Mouse (Mus musculus): ENCODE data around the gene Top1. TPM values are rescaled to one million over a fixed set of nuclear protein-coding genes. Genes with fewer than 3 reads are reported as not detected.
"Not testable (repeated sequence)": the region's sequence is repeated elsewhere in the genome, so short reads cannot be mapped to it uniquely, and the experiment has no call there.

Gene Top1
- polyA plus RNA-seq, 1 experiment, result 21.2 TPM

GRCm38 (mm10) chr2:160657801-160658442 is 12.2 kb downstream of the Top1 start:
- Histone ChIP-seq H3K36me3 (ENCODE audit: control insufficient read depth, insufficient read depth, low read length) (peaks cover 14% of the 10 kb centered on the region; the same call in 1 of the 2 replicates), H3K27me3 (ENCODE audit: control insufficient read depth, insufficient read depth, low read length) (no peaks in the 10 kb centered on the region), H3K4me1 (replicated peaks; ENCODE audit: control insufficient read depth, insufficient read depth, low read length) (no peaks in the 10 kb centered on the region; the same call in 1 of the 2 replicates), H3K27ac (ENCODE audit: control insufficient read depth, insufficient read depth, low read length) (no peak overlapping the region), H3K4me3 (ENCODE audit: control insufficient read depth, insufficient read depth, low read length) (no peak overlapping the region)
- WGBS, result 70% methylated on average over 13 of the region's 13 CpGs
- DNase-seq, result no peak
- TF ChIP-seq CTCF (IDR thresholded peaks at IDR 0.05; ENCODE audit: borderline replicate concordance, control insufficient read depth, extremely low read depth, insufficient read depth, low read length, poor library complexity) (no peak), POLR2A (IDR thresholded peaks at IDR 0.05; ENCODE audit: control insufficient read depth, extremely low read depth, insufficient read depth, low read length, poor library complexity) (no peak)

DNA sequence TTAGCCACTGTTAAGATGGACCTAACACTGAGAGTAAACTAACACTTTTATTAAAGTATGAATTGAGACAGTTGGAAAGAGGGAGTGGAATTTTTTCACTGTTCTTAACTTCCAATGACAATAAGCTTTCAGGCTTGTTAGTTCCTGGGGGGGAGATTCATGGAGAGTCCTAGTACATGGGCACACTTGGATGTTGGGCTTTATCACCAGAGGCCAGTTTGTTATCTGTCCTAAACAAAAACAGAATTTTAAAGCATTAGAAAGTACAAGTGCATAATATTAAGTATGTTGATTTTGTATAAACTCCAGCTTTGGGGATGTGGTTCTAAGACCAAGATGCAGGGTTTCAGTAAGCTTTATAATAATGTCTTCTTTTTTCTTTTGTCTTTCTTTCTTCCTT is 13.1 kb downstream of the Top1 start:
- Histone ChIP-seq H3K27me3 (ENCODE audit: control insufficient read depth, insufficient read depth, low read length) (no peaks in the 10 kb centered on the region), H3K4me1 (replicated peaks; ENCODE audit: control insufficient read depth, insufficient read depth, low read length) (no peaks in the 10 kb centered on the region), H3K36me3 (ENCODE audit: control insufficient read depth, insufficient read depth, low read length) (peaks cover 10% of the 10 kb centered on the region; the same call in 1 of the 2 replicates), H3K4me3 (ENCODE audit: control insufficient read depth, insufficient read depth, low read length) (no peak overlapping the region), H3K27ac (ENCODE audit: control insufficient read depth, insufficient read depth, low read length) (no peak overlapping the region)
- TF ChIP-seq CTCF (IDR thresholded peaks at IDR 0.05; ENCODE audit: borderline replicate concordance, control insufficient read depth, extremely low read depth, insufficient read depth, low read length, poor library complexity) (no peak), POLR2A (IDR thresholded peaks at IDR 0.05; ENCODE audit: control insufficient read depth, extremely low read depth, insufficient read depth, low read length, poor library complexity) (no peak)
- no peak for DNase-seq

DNA sequence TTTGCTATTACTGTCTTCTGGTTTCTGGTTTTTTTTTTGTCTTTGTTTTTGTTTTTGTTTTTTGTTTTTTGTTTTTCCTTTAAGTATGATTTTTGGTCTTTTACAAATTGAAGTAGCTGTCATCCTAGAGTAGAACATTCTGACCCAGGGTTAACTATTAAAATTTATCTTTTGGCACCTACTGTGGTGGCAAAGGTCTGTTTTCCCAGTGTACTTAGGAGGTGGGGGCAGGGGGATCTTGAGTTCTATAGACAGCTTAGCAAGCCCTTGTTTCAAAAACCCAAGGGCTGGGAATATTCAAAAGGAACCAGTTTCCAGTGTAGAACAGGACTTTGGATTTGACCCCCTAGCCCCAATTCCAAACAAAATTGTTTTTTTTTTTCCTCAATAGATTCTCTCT is 18.7 kb downstream of the Top1 start:
- Histone ChIP-seq H3K27me3 (ENCODE audit: control insufficient read depth, insufficient read depth, low read length) (no peaks in the 10 kb centered on the region), H3K27ac (ENCODE audit: control insufficient read depth, insufficient read depth, low read length) (no peak overlapping the region)
- no peak for DNase-seq

DNA sequence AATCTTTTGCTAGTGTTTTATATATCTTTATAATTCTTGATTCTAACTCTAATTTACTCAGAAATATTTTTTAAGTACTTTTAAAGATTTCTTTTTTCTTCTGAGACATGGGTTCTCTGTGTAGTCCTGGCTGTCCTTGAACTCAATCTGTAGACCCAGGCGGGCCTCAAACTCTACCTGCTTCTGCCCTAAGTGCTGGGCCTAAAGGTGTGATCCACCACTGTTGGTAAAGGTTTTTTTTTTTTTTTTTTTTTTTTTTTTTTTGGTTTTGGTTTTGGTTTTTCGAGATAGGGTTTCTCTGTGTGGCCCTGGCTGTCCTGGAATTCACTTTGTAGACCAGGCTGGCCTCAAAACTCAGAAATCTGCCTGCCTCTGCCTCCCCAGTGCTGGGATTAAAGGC is 19.3 kb downstream of the Top1 start:
- DNase-seq; H3K36me3 ChIP-seq (ENCODE audit: control insufficient read depth, insufficient read depth, low read length); H3K4me3 ChIP-seq (ENCODE audit: control insufficient read depth, insufficient read depth, low read length); H3K27me3 ChIP-seq (ENCODE audit: control insufficient read depth, insufficient read depth, low read length); H3K4me1 ChIP-seq (replicated peaks; ENCODE audit: control insufficient read depth, insufficient read depth, low read length); H3K27ac ChIP-seq (ENCODE audit: control insufficient read depth, insufficient read depth, low read length): not testable (repeated sequence)
- 69% methylated on average over 2 of the region's 2 CpGs for WGBS

More for the DNA sequence above, 18.7 kb downstream of the Top1 start:
- H3K4me3 ChIP-seq (ENCODE audit: control insufficient read depth, insufficient read depth, low read length), result no peak overlapping the region
- H3K36me3 ChIP-seq (ENCODE audit: control insufficient read depth, insufficient read depth, low read length), result no peaks in the 10 kb centered on the region
- H3K4me1 ChIP-seq (replicated peaks; ENCODE audit: control insufficient read depth, insufficient read depth, low read length), result no peaks in the 10 kb centered on the region
- TF ChIP-seq CTCF (IDR thresholded peaks at IDR 0.05; ENCODE audit: borderline replicate concordance, control insufficient read depth, extremely low read depth, insufficient read depth, low read length, poor library complexity), result no peak
- no peak for TF ChIP-seq POLR2A (IDR thresholded peaks at IDR 0.05; ENCODE audit: control insufficient read depth, extremely low read depth, insufficient read depth, low read length, poor library complexity)

DNA sequence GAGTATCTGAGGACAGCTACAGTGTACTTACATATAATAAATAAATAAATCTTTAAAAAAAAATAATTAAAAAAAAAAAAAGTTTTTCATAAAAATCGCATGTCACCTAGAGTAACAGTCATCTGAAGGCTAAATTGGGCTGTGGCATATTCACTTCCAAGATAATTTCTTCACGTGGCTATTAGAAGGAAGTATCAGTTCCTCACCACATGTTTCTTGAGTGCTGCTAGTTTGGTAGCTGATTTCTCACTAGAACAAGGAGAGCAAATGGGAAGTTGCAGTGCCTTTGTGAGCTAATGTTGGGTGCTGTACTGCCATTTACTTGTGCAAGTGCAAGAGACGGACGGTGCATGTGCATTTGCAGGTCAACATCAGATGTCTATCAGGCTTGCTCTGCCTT is 21.6 kb downstream of the Top1 start:
- peaks cover 21% of the 10 kb centered on the region for H3K36me3 ChIP-seq (ENCODE audit: control insufficient read depth, insufficient read depth, low read length)
- H3K4me1 ChIP-seq (replicated peaks; ENCODE audit: control insufficient read depth, insufficient read depth, low read length), result no peaks in the 10 kb centered on the region
- no peak for DNase-seq
- no peak overlapping the region for H3K27ac ChIP-seq (ENCODE audit: control insufficient read depth, insufficient read depth, low read length)
- WGBS, result 68% methylated on average over 4 of the region's 4 CpGs
- TF ChIP-seq CTCF (IDR thresholded peaks at IDR 0.05; ENCODE audit: borderline replicate concordance, control insufficient read depth, extremely low read depth, insufficient read depth, low read length, poor library complexity) (no peak), POLR2A (IDR thresholded peaks at IDR 0.05; ENCODE audit: control insufficient read depth, extremely low read depth, insufficient read depth, low read length, poor library complexity) (no peak)
- no peak overlapping the region for H3K4me3 ChIP-seq (ENCODE audit: control insufficient read depth, insufficient read depth, low read length)
- H3K27me3 ChIP-seq (ENCODE audit: control insufficient read depth, insufficient read depth, low read length), result no peaks in the 10 kb centered on the region

GRCm38 (mm10) chr2:160700271-160700670 is 54.6 kb downstream of the Top1 start:
- no peak for DNase-seq
- Histone ChIP-seq H3K4me1 (replicated peaks; ENCODE audit: control insufficient read depth, insufficient read depth, low read length) (no peaks in the 10 kb centered on the region), H3K36me3 (ENCODE audit: control insufficient read depth, insufficient read depth, low read length) (peaks cover 65% of the 10 kb centered on the region), H3K4me3 (ENCODE audit: control insufficient read depth, insufficient read depth, low read length) (no peak overlapping the region), H3K27ac (ENCODE audit: control insufficient read depth, insufficient read depth, low read length) (no peak overlapping the region), H3K27me3 (ENCODE audit: control insufficient read depth, insufficient read depth, low read length) (no peaks in the 10 kb centered on the region)
- WGBS, result 58% methylated on average over 5 of the region's 5 CpGs
- TF ChIP-seq CTCF (IDR thresholded peaks at IDR 0.05; ENCODE audit: borderline replicate concordance, control insufficient read depth, extremely low read depth, insufficient read depth, low read length, poor library complexity) (no peak), POLR2A (IDR thresholded peaks at IDR 0.05; ENCODE audit: control insufficient read depth, extremely low read depth, insufficient read depth, low read length, poor library complexity) (no peak)

DNA sequence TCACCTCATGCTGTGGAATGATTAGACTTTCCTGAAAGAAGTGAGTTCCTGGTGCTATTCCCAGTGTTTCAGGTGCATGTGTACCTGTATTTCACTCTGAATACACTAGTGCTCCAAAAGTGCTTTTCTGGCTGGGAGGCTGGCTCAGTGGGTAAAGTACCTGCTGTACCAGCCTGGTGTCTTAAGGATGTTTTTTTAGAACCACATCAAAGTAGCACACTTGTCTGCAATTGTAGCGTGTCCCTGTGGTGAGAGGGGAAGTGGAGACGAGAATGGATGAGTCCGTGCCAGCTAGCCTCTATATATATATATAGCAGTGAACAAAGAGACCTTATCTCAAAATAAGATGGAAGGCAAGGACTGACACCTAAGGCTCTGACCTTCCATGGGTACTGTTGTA is 55.9 kb downstream of the Top1 start:
- no peaks in the 10 kb centered on the region for H3K27me3 ChIP-seq (ENCODE audit: control insufficient read depth, insufficient read depth, low read length)
- no peaks in the 10 kb centered on the region for H3K4me1 ChIP-seq (replicated peaks; ENCODE audit: control insufficient read depth, insufficient read depth, low read length)
- WGBS, result 1% methylated on average over 3 of the region's 3 CpGs
- peak; percentile 22 for DNase-seq
- H3K36me3 ChIP-seq (ENCODE audit: control insufficient read depth, insufficient read depth, low read length), result peaks cover 71% of the 10 kb centered on the region
- TF ChIP-seq CTCF (IDR thresholded peaks at IDR 0.05; ENCODE audit: borderline replicate concordance, control insufficient read depth, extremely low read depth, insufficient read depth, low read length, poor library complexity) (no peak), POLR2A (IDR thresholded peaks at IDR 0.05; ENCODE audit: control insufficient read depth, extremely low read depth, insufficient read depth, low read length, poor library complexity) (no peak)
- no peak overlapping the region for H3K27ac ChIP-seq (ENCODE audit: control insufficient read depth, insufficient read depth, low read length)
- no peak overlapping the region for H3K4me3 ChIP-seq (ENCODE audit: control insufficient read depth, insufficient read depth, low read length)

Data from thymus, adult 2 months (tissue).